Mouse (Mus musculus): Measurements from ENCODE around the gene Galns.
"Not testable (repeated sequence)": the region's sequence is repeated elsewhere in the genome, so short reads cannot be mapped to it uniquely, and the experiment has no call there.

The Galns gene

DNA sequence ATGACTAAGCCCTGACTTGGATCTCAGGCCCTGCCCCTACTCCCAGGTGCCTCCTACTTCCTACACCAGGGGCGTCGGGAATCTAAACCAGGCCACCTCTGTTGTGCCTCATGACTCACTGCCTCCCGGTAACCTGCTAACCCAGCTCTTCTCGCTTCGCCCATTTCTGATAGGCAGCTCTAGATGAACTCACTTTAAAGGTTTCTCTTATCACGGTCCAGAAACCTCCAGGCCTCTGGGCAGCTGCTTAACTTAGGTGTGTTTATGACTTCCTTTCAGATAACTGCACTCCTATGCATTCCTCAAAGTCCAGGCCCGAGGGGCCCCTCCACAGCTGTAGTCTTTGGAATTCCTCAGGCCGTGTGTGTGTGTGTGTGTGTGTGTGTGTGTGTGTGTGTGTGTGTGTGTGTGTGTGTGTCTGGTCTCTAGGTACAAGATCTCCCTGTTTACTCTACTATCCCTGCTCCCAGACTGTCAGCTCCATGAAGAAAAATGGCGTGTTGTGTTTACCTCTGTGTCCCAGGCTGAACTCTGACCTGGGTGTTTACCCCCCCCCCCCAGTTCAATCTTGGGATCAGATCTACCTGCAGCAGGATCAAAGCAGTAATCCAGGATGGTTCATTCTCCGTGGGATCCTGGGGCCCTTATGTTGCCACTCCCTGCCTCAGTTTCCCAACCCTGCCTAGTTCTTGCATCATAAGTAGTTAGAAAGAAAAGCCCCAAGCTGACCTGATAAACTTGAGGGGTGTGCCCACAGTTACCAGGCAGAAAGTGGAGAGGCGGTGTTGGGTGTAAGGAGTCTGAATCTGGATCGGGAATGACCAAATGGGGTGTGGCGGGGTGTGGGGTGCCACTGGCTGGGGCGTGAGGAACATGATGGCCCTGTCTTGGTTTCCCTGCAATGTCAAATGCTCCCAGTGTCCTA, 24.9 kb upstream of the Galns start:
- DNase-seq (ENCODE audit: low spot score in 2 of 2) = no peak

DNA sequence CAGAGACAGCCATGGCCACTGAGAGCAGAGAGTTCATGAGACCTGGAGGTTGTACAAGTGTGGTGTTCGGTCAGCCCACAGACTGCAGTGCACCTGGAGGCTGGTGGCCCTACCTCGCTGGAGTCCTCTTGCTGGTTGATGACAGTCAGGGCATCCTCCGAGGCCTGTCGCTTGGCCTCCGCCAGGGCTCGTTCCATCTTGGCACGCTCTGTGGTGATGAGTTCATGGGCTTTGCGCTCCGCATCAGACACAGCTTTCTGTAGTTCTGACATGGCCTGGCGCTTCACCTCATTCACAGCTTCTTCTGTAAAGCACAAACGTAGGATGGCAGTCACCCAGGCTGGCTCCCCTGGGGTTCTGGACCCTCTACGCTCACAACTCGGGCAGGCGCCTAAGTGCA, 21.9 kb upstream of the Galns start:
- DNase-seq (ENCODE audit: low spot score in 2 of 2) = no peak

DNA sequence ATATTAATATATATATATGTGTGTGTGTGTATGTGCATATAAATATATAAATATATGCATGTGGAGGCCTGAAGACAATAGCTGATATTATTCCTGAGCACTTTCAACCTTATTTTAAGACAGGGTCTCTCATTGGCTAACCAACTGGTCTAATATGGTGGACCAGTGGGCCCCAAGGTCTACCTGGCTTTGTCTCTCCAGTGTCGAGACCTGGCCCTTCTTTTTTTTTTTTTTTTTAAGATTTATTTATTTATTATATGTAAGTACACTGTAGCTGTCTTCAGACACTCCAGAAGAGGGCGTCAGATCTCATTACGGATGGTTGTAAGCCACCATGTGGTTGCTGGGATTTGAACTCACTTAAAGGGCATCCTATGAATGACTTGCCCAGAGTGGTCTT, 20.9 kb upstream of the Galns start:
- DNase-seq (ENCODE audit: low spot score in 2 of 2) = not testable (repeated sequence)

DNA sequence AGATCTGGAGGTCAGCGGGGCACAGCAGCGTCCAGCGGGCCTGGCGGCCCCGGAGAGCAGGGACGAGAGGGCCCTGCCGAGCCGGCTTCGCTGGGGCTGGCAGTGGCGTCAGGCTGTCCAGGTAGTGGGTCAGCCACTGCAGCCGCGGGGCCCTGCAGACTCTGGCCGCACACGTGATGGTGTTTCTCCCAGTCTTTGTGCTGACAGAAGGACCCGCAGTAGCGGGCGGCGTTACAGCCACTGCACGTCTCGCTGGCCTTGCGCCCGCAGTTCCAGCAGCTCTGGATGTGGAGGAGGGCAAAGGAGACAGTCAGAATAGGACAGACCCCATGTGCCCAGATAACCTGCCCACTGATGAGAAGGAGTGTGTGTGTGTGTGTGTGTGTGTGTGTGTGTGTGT, 19.4 kb upstream of the Galns start:
- DNase-seq (ENCODE audit: low spot score in 2 of 2) = no peak

DNA sequence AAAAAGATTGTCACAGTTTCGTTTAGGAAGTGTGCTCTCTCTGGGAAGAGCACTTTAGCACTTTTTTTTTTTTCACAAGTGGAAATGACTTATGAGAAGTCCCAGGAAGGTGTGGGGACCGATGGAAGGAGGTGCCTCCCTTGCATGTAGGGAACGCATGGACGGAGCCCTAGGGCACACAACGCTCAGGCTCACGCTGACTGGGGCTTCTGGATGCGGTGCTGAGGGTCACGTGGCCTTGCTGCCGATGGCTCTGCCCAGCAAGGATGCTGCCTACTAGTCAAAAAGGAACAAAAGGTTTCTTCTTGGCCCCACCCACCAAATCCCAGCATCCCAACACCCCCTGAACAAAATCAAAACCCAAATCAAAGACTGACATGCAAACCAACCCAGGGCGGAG, 18.1 kb upstream of the Galns start:
- no peak for DNase-seq (ENCODE audit: low spot score in 2 of 2)

DNA sequence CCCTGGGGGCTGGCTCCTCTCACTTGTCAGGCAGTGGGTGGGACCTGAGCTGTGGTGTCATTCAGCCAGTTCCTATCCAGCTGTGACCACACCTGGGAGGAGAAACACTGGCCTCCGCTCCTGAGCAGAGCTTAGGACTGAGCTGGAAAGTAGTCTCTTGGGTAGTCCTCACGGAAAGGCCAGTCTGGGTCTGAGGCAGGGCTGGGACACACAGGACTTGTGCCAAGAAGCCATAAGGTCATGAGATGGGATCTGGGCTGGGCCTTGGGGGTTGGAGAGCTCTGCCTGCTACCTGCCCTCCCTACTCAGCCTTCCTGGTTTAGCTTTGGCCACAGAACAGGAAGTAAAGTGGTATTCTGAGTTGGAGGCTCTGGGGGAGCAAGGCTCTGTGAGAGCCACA, 15.6 kb upstream of the Galns start:
- DNase-seq (ENCODE audit: low spot score in 2 of 2) = no peak

DNA sequence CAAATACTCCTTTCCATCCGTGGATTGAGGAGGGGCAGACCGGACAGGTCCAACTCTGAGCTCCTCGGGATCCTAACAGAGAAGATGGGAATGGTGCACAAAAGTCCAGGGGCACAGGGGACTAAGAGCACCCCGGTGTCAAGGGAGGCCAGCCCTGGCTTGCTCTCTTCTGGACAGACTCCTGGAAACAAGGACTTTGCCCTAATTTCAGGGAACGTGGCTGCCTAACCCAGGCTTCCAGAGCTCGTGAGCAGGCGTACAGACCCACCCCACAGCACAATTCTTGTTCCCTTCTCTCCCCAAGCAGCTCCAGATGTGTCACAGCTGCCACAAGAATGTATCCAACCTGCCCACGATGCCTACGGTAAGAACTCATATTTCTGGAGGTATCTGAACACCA, 14.5 kb upstream of the Galns start:
- no peak for DNase-seq (ENCODE audit: low spot score in 2 of 2)

DNA sequence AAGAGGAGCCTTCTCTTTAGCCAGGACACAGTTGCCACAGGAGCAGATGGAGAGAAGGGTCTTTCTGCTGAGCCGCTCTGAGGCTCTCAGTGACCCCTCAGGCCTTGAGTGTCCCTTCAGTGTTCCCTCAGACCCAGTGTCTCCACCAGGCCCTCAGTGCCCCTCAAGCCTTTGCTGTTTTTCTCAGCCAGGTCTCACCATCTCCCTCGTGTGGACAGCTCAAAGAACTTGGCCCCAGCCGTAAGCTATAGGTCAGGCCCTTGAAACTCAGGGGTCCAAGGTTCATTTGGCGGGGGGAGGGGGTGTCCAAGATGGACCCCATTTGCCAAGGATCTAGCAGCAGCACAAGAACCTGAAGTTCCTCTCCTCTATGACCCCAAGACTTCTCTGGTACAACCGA, 13.4 kb upstream of the Galns start:
- DNase-seq (ENCODE audit: low spot score in 2 of 2) = no peak

DNA sequence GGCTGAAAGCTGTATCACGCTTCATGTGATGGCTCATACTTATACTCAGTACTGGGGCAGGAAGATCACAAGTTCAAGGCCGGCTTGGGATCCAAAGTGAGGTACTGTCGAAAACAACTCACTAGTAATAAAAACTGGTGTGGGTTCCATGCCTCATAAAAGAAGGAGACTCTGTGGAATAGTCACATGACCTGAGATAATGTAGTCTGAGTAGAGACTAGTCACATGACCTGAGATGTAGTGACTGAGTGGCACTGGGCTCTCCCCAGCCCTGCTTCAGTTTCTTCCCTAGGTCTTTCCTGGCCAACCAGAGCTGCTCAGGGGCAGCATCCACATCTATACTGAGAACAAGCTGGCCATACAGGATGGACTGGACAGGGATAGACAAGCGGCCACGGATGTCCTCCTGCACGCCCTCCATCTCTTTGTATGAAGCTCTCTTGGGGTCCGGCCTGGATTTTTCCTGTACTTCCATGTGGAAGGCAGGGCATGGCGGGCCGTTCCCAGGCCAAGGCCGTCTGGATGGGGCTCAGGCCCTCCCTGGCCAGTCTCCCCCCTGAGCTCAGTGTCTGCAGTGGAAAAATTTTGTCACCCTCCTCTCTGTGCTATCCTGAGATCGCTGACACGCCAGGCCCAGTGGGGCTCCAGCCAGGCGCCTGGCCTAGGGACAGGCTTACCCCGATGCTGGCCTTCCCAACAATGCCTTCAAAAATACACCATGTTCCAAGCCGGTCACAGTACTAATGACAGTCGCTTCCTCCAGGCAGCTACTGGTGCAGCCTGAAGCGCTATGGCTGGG, 12.8 kb upstream of the Galns start:
- DNase-seq (ENCODE audit: low spot score in 2 of 2) = peak; percentile 69 to 71

DNA sequence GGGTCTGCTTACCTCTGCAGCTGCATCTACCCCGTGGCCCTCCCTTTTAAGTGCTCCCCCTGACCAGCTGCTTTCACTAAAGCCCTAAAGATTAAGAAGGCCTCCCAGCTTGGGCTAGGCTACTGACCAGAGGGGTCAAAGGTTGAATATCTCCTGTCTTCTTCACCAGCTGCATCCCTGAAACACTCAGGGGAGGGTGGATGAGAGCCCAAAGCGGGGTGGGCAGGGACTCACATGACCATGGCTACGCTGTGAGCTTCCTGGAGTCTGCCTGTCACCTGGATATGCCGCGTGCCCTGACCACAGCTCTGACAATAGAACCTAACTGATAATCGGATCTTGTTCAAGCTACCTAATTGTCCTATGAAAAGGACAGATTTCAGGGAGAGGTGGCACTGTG, 11.5 kb upstream of the Galns start, which contains the start of gene Pabpn1l:
TSS of gene Pabpn1l (minus strand) at position 13 of the 400 bp plus-strand sequence.
- no peak for DNase-seq (ENCODE audit: low spot score in 2 of 2)

DNA sequence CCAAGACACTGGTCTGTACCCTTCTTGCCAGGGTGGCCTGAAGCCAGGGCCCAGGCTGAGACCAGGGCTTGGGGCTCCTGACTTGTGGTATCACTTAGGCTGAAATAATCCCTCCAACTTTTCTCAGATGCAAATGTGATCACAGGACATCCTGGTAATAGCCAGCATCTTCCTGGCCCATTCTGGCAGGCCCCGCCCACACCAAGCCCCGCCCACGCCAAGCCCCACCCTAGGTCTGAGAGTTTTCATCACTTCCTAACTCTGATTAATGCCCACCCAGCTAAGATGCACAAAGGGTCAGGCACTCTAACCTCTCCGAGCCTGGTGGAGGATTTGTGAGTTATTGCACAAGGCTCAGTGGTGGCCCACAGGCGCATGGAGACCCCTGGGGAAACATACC, 9.2 kb upstream of the Galns start:
- no peak for DNase-seq (ENCODE audit: low spot score in 2 of 2)

DNA sequence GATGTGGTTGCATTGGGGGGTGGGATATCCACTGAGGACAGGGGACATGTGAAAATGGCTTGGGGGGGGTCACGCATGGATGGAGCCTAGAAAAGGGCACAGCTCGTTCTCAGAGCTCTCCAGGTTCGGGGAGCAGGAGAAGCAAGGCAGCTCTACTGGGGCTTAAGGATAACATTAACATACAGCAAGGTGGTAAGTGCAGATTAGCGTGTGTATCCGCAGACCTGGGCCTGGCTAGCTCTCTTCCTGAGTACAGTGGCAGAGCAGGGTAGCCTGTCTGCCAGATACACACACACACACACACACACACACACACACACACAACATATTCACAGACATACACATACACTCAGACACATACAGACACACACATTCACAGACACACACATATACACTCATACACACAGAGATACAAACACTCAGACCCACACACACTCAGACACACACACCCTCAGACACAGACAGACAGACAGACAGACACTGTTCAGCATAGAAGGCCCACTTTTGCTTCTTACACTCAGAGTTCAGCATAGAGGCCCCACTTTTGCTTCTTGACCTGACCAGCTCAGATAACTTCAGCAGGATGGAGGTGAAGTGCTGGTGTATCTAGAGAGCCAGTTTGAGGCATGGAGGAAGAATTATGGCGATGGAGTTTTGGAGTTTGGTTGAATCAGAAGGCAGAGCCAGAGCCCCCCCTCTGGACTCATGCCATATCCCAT, 7.6 kb upstream of the Galns start:
- DNase-seq (ENCODE audit: low spot score in 2 of 2) = no peak

DNA sequence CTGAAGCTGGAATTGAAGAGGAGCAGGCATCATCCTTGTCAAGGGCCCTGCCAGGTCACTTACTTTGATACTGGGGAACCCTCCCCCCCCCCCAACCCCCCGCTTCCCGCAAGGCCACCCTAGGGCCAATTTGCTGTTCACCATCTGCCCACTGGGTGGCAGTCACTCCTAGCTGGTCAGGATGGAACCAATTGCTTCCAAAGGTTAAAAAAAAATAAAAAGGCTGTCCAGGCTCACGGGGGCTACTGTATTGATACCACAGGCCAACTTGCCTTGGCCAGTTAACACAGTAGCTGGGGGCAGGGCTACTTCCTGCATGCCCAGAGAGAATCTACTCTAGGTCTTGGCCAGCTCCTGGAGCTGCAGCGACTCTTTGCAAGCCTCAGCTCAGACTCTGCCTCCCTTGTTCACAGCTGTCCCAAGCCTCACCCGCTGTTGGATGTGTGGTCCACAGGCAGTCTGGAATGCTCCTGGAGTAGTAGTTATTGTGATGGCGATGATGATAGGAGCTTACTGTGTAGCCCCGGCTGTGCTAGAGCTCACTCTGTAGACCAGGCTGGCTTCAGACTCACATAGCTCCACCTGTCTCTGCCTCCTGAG, 6.8 kb upstream of the Galns start:
- DNase-seq (ENCODE audit: low spot score in 2 of 2) = peak; percentile 75 to 81

DNA sequence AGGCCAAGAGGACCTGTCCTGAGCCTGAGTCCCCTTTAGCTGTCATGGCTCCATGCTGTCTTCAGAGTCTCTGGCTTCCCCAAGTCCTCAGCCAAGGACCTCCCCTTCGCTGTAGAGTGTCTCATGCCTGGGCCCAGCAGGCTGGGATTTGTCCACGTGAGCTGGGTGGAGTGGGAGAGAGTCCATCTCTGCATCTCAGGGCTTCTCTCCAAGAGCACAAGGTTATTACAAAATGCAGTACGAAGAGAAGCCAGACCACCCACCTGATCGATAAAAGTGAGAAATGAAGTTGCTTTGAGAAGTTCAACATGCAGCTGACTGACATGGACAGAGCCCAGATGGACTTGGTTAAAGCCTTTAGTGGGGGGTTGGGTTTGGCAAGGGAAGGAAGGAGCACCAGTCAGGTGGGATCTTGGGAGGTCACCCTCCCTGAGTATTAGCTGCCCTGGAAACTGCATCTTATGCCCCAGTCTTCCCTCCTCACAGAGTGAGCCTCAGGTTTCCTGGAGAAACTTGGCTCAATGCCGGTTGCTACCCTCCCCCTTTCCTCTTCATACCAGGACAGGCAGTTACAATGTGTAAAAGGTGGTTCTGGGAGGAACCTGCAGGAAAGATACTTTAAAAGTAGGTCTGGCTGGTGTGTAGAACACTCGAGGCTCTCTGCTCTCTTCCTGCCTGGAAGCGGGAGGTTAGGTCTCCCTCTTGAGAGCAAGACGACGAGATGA, 5.1 kb upstream of the Galns start:
- peak in 1 of 2 experiments; percentile 51 for DNase-seq (ENCODE audit: low spot score in 2 of 2)

DNA sequence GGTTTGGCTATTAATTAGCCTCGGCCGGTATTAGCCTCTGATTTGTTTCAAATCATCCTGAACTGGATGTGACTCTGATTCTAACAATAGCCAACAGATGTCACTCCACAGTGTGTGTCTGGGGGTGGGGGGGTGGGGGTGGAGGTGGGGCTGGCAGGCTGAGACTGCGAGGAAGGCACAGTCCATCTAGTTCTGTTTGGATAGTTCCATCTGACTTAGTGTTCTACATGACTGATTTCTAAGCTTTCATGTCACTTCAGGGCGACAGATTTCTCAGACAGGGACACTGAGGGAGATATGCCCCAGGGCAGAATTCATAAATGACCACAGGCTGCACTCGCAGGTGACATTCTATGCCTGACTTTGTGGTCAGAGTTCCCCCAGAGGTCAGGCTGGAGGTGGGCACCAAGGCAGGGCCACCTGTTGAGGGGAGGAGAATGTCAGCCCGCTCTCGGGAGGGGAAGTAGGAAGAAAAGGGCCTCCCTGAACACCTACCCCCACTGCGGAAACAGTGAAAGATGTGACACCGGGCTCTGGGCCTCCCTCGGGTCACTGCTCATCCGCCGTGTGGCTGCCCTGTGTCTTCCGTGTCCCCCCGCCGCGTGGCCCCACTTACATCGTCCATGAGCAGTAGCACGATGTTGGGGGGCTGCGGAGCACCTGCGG, 518 bp downstream of the Galns start:
- no peak for DNase-seq (ENCODE audit: low spot score in 2 of 2)

DNA sequence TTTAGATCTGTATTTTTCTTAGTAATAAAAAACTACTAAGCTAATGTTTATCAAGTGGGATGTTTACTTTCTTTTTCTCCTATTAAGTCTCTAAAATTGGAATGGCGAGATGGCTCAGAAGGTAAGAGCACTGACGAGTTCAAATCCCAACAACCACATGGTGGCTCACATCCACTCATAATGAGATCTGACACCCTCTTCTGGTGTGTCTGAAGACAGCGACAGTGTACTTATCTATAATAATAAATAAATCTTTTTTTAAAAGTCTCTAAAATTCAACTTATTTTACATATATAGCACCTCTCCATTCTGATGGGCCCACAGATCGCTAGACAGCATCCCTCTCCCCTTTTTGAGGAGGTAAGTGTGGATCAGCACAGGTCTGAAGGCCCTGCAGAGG, 1.1 kb downstream of the Galns start:
- no peak for DNase-seq (ENCODE audit: low spot score in 2 of 2)

DNA sequence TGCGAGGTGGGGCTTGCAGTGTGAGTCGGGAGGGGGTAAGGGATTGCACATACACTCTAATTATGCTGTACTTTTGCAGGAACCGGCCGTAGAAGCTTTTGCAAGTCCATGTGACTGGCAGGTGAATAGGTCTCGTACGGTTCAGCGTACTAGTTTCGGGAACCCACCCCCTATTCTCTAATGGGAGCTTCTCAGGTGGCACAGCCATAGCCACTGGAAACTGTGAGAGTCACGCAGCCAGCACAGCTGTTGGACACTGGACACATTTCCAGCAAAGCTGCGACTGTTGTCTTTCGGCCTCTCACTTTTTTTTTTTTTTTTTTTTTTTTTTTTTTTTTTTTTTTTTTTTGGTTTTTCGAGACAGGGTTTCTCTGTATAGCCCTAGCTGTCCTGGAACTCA, 4.5 kb downstream of the Galns start:
- DNase-seq (ENCODE audit: low spot score in 2 of 2) = no peak

DNA sequence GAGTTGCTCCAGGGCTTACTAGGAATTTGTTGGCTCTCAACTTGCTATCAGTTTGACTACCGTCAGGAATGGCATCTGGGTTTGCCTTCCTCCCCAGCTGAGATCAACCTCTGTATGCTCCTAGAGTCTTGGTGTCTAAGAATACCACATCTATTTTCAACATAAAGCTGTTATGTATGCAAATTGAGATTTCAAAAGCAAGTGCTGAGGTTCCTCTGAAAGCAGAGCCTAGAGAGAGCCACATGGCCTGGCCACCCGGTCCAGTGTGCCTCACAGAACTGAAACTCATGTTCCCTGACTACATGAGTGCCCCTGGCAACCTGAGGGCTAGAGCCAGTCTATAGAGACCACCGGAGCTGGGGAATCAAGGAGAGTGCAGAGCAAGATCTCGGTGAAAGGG, 5.9 kb downstream of the Galns start:
- no peak for DNase-seq (ENCODE audit: low spot score in 2 of 2)

DNA sequence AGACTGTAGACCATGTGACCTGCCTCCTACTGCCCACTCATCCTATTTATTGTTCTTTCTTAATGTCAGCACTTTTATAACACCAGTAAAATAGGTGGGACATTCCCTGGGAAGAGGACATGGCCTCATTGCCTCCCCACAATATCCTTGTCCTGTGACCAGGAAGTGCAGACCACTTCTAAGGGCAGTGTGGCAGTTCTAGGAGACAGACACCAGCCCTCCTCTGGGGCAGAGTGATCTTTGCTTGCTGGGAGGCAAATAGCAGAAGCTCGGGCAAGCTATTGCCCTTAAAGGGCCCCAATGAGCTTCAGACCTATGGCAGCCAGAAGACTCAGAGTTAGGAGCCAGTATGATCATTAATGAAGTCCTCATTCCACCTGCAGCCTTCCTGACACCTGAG, 6.6 kb downstream of the Galns start:
- DNase-seq (ENCODE audit: low spot score in 2 of 2) = no peak

DNA sequence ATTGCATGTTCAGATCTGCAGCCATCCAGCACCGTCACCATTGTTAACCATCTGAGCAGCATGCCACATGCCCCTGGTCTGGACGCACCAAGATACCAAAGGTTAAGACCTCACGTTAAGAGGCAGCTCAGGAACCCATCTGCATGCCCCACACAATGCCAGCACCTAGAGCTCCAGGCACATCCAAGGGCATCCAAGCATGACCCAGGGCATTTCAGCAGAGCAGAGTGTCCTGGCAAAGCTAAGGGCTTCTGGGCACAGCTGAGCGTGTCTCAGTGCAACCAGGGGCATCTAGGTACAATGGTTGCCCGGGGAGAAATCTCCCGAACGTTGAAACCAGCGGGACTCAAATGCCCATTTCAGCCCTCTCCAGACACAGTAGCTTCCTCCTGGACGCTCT, 10.6 kb downstream of the Galns start:
- DNase-seq (ENCODE audit: low spot score in 2 of 2) = no peak

DNA sequence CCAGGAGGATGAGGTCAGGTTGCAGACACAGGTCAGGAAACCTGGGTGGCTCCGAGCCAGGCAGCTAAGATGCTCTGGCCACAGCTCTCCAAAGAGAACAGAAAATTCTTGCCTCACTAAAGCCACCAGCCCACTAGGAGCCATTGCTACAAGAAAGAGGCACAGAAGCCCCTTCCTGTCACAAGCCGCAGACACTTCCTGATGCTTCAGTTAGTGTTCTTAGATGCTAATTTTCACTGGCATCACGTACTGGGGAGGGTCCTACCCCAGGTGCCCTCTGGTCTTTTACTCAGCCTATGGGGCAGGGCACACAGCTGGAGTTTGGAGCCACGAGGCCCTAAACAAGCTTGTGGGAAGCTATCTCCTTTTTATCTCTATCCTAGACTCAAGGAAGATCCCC, 15.2 kb downstream of the Galns start:
- DNase-seq (ENCODE audit: low spot score in 2 of 2) = no peak

Data from heart, adult 9 months (tissue).